Mouse (Mus musculus) adrenal gland, adult 8-10 months (tissue): ENCODE measurements around the gene Mfrp. TPM values are rescaled to one million over a fixed set of nuclear protein-coding genes. Genes with fewer than 3 reads are reported as not detected.

Experiments used
- DNase-seq: peaks from one replicate; pipeline ENCODE4 v3.0.0; 2022
- total RNA-seq, 4 experiments: library from RNA; stranded (reverse); gene quantifications; 2 replicates each; pipeline ENCODE4 v1.2.4; 2022

Gene Mfrp
- total RNA-seq, 4 experiments from 2014 or later = 0.10 to 0.31 TPM; not detected in 2

GRCm38 (mm10) chr9:44132200-44132599, 30.7 kb downstream of the Mfrp start:
- no peak for DNase-seq

GRCm38 (mm10) chr9:44133287-44133686, 31.8 kb downstream of the Mfrp start:
- DNase-seq = no peak

GRCm38 (mm10) chr9:44134101-44134850, 32.7 kb downstream of the Mfrp start, which contains the start of gene Mcam:
TSS of gene Mcam (plus strand) at chr9:44134469.
- DNase-seq = peak; percentile 63

- DNase-seq = peak; percentile 51
Measured at GRCm38 (mm10) chr9:44134851-44135730, 33.6 kb downstream of the Mfrp start.

- DNase-seq = no peak
Measured at GRCm38 (mm10) chr9:44135731-44136411, 34.3 kb downstream of the Mfrp start.

GRCm38 (mm10) chr9:44137846-44138245, 36.3 kb downstream of the Mfrp start:
- no peak for DNase-seq

- DNase-seq = no peak
Measured at GRCm38 (mm10) chr9:44141951-44142350, 40.4 kb downstream of the Mfrp start.

GRCm38 (mm10) chr9:44143421-44143820, 41.9 kb downstream of the Mfrp start:
- no peak for DNase-seq

- no peak for DNase-seq
Measured at GRCm38 (mm10) chr9:44144023-44144717, 42.6 kb downstream of the Mfrp start.

- DNase-seq = no peak
Measured at GRCm38 (mm10) chr9:44144718-44145060, 43.2 kb downstream of the Mfrp start.

- no peak for DNase-seq
Measured at GRCm38 (mm10) chr9:44147290-44147689, 45.8 kb downstream of the Mfrp start.

Other genes with a start within 250 kb of the Mfrp start
- gene Thy1, start 58.3 kb upstream of the Mfrp start, total RNA-seq = 10 to 100 TPM; 46.5 to 54.9 (median 48.0) TPM
- 10 to 100 TPM; 39.1 to 77.6 (median 51.7) TPM for gene Usp2, start 34.7 kb upstream of the Mfrp start, total RNA-seq
- gene C1qtnf5, start 5.5 kb downstream of the Mfrp start, total RNA-seq = 10 to 100 TPM; 13.7 to 22.0 (median 18.7) TPM
- gene Gm49380, start 11.8 kb downstream of the Mfrp start, total RNA-seq = 1 to 10 TPM in 1 of 4 experiments, under 1 TPM in 3; 0.20 to 1.1 (median 0.93) TPM
- gene Rnf26, start 11.8 kb downstream of the Mfrp start, total RNA-seq = 10 to 100 TPM; 29.8 to 36.7 (median 31.5) TPM
- gene Mcam, start 32.7 kb downstream of the Mfrp start, total RNA-seq = 10 to 100 TPM; 21.4 to 70.9 (median 38.2) TPM
- gene Cbl, start 132.3 kb downstream of the Mfrp start, total RNA-seq = 10 to 100 TPM; 30.4 to 52.9 (median 40.1) TPM
- gene Ccdc153, start 138.9 kb downstream of the Mfrp start, total RNA-seq = 10 to 100 TPM in 2 of 4 experiments, 1 to 10 TPM in 2; 3.9 to 18.0 (median 7.9) TPM
- under 1 TPM in 3 of 4 experiments, not detected in 1; 0.24 to 0.27 (median 0.25) TPM for gene Pdzd3, start 149.7 kb downstream of the Mfrp start, total RNA-seq
- gene Nlrx1, start 166.9 kb downstream of the Mfrp start, total RNA-seq = 10 to 100 TPM; 27.6 to 41.8 (median 34.2) TPM
- 10 to 100 TPM; 39.3 to 51.3 (median 42.1) TPM for gene Abcg4, start 186.9 kb downstream of the Mfrp start, total RNA-seq
- gene Hinfp, start 203.9 kb downstream of the Mfrp start, total RNA-seq = 10 to 100 TPM; 20.3 to 44.4 (median 31.8) TPM
- gene C2cd2l, start 218.6 kb downstream of the Mfrp start, total RNA-seq = 10 to 100 TPM; 42.6 to 60.5 (median 49.9) TPM
- gene Dpagt1, start 224.3 kb downstream of the Mfrp start, total RNA-seq = 10 to 100 TPM; 31.4 to 37.0 (median 34.8) TPM
- gene H2afx, start 233.0 kb downstream of the Mfrp start, total RNA-seq = 10 to 100 TPM; 25.9 to 44.6 (median 31.7) TPM
- 100 to 1,000 TPM in 2 of 4 experiments, 10 to 100 TPM in 2; 82.8 to 122 (median 96.8) TPM for gene Hmbs, start 242.5 kb downstream of the Mfrp start, total RNA-seq